Mouse (Mus musculus) T-helper 1 cell (primary cell): ENCODE measurements around the gene Spns2.

Experiments
- in situ Hi-C: fragments of 300-600 bp; cut with MboI, MseI; formaldehyde crosslinking; loops from one replicate; pipeline ENCODE4 v1.15.1; 2025; ENCODE audit warnings: high pct_unique_total_duplicates

The Spns2 gene

GRCm38 (mm10) chr11:72500139-72500538, 10.4 kb upstream of the Spns2 start:
- in situ Hi-C loops: no loop called here

- in situ Hi-C loops: no loop called here
Measured at GRCm38 (mm10) chr11:72497367-72497766, 7.7 kb upstream of the Spns2 start.

GRCm38 (mm10) chr11:72496775-72497174, 7.1 kb upstream of the Spns2 start:
- in situ Hi-C loops: no loop called here

- in situ Hi-C loops: no loop called here
Measured at GRCm38 (mm10) chr11:72496066-72496465, 6.4 kb upstream of the Spns2 start.

GRCm38 (mm10) chr11:72494046-72494988, 4.6 kb upstream of the Spns2 start:
- in situ Hi-C loops: no loop called here

GRCm38 (mm10) chr11:72491130-72491960, 1.6 kb upstream of the Spns2 start:
- in situ Hi-C loops: no loop called here

- in situ Hi-C loops: no loop called here
Measured at GRCm38 (mm10) chr11:72489397-72489796, 307 bp downstream of the Spns2 start.

- in situ Hi-C loops: no loop called here
Measured at GRCm38 (mm10) chr11:72488753-72489271, 892 bp downstream of the Spns2 start.

- in situ Hi-C loops: no loop called here
Measured at GRCm38 (mm10) chr11:72487739-72488138, 2.0 kb downstream of the Spns2 start.

- in situ Hi-C loops: no loop called here
Measured at GRCm38 (mm10) chr11:72487171-72487570, 2.5 kb downstream of the Spns2 start.

GRCm38 (mm10) chr11:72485960-72486359, 3.7 kb downstream of the Spns2 start:
- in situ Hi-C loops: no loop called here

GRCm38 (mm10) chr11:72485157-72485556, 4.5 kb downstream of the Spns2 start:
- in situ Hi-C loops: no loop called here

- in situ Hi-C loops: no loop called here
Measured at GRCm38 (mm10) chr11:72484549-72484948, 5.2 kb downstream of the Spns2 start.

- in situ Hi-C loops: no loop called here
Measured at GRCm38 (mm10) chr11:72481952-72482351, 7.8 kb downstream of the Spns2 start.

- in situ Hi-C loops: no loop called here
Measured at GRCm38 (mm10) chr11:72481313-72481712, 8.4 kb downstream of the Spns2 start.

- in situ Hi-C loops: no loop called here
Measured at GRCm38 (mm10) chr11:72479499-72479898, 10.2 kb downstream of the Spns2 start.

GRCm38 (mm10) chr11:72478228-72478627, 11.5 kb downstream of the Spns2 start:
- in situ Hi-C loops: no loop called here

GRCm38 (mm10) chr11:72477653-72478052, 12.1 kb downstream of the Spns2 start:
- in situ Hi-C loops: no loop called here

GRCm38 (mm10) chr11:72477182-72477581, 12.5 kb downstream of the Spns2 start:
- in situ Hi-C loops: no loop called here

- in situ Hi-C loops: no loop called here
Measured at GRCm38 (mm10) chr11:72476074-72476625, 13.6 kb downstream of the Spns2 start.

GRCm38 (mm10) chr11:72475408-72475807, 14.3 kb downstream of the Spns2 start:
- in situ Hi-C loops: no loop called here

- in situ Hi-C loops: no loop called here
Measured at GRCm38 (mm10) chr11:72474926-72475325, 14.8 kb downstream of the Spns2 start.
